Mouse (Mus musculus) urinary bladder, postnatal 14 days (tissue): ENCODE measurements at regions not wholly inside any gene's neighbourhood (a gene's known extent, or its start where the extent isn't known, plus 50 kb on each side); places are given as distances from the start of the nearest gene placed in this dataset.

Experiments
- DNase-seq: peaks from one replicate; pipeline ENCODE4 v3.0.0; 2021; ENCODE audit warnings: low spot score

DNA sequence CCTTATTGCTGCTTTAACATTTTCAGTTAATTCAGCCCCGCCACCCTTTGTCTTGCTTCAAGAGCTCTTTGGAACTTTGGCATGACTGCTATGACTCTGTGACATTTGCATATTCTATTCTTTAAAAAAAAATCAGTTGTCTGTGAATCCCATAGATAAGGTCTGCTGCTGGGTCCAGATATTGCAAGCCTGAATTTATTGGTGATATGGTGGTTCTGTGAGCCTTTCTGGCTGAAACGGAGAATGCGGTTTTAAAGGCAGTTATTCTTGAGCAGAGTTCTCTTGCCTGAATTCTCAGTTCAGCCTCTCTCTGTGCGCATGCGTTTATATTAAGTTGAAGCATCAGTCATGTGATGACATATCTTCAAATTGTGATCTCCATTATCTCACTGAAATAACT lies 560.7 kb downstream of the Cdh9 start:
- no peak for DNase-seq
